Mouse (Mus musculus) gastrocnemius, adult 2 months (tissue): ENCODE measurements around the gene Atf1. TPM values are rescaled to one million over a fixed set of nuclear protein-coding genes. Genes with fewer than 3 reads are reported as not detected.

Source experiments
- DNase-seq: peaks from one replicate; pipeline ENCODE4 v3.0.0; 2022
- H3K27ac ChIP-seq: fragments of 200-600 bp; 2 replicates; pipeline ENCODE4 v1.8.1; 2022; ENCODE audit warnings: mild to moderate bottlenecking
- H3K4me3 ChIP-seq: fragments of 200-600 bp; 2 replicates; pipeline ENCODE4 v1.8.1; 2022; ENCODE audit warnings: mild to moderate bottlenecking, moderate library complexity
- CTCF ChIP-seq: fragments of 200-600 bp; IDR thresholded peaks from 2 replicates; pipeline ENCODE4 v1.8.1; 2022; ENCODE audit warnings: antibody characterized with exemption, mild to moderate bottlenecking, moderate library complexity
- intact Hi-C: fragments of 180-260 bp; cut with DNase I; formaldehyde crosslinking; loops from one replicate; pipeline ENCODE4 v1.15.1; 2025
- long read RNA-seq, 2 experiments: library from polyadenylated mRNA; stranded (forward); transcript quantifications; one replicate each; pipeline ENCODE4 v2.0.0; 2021
- total RNA-seq, 2 experiments: library from RNA; stranded (reverse); gene quantifications; 2 replicates each; pipeline ENCODE4 v1.2.3; 2021

Gene Atf1
- 10 to 100 TPM; 55.4 to 56.6 TPM for total RNA-seq
- long read RNA-seq, experiment 1, transcript Atf1-201 (7 exons, 2,365 nt) = major isoform, 7 of 9 reads
- long read RNA-seq, experiment 1, partial matches to known transcripts = 1 of 9 reads
- long read RNA-seq, experiment 1, other reads (novel, unspliced or antisense) = 1 of 9 reads
- long read RNA-seq, experiment 2, transcript Atf1-201 (7 exons, 2,365 nt) = major isoform, 10 of 13 reads
- long read RNA-seq, experiment 2, partial matches to known transcripts = 0 of 13 reads
- long read RNA-seq, experiment 2, other reads (novel, unspliced or antisense) = 3 of 13 reads

- peak; percentile 45 for TF ChIP-seq CTCF
- Histone ChIP-seq H3K4me3 (peak within 1 kb of the TSS; percentile 85), H3K27ac (peak within 1 kb of the TSS; percentile 99)
- peak; percentile 97 for DNase-seq
- intact Hi-C loops = loop anchor here (5.0 to 10.0 kb wide), 2 partner anchors 36 to 193 kb away; partner anchors contain the start of gene Dip2b
Measured at GRCm38 (mm10) chr15:100227663-100228534, at the start of gene Atf1. TSS of gene Atf1 (plus strand) at chr15:100227819.

GRCm38 (mm10) chr15:100178487-100178886 is 49.1 kb upstream of the Atf1 start:
- Histone ChIP-seq H3K4me3 (no peak overlapping the region), H3K27ac (peak overlapping the region; percentile 51)
- no peak for TF ChIP-seq CTCF
- intact Hi-C loops = no loop called here
- DNase-seq = no peak

GRCm38 (mm10) chr15:100179685-100180084 is 47.9 kb upstream of the Atf1 start:
- intact Hi-C loops = no loop called here

GRCm38 (mm10) chr15:100180221-100180620 is 47.4 kb upstream of the Atf1 start:
- no peak overlapping the region for H3K4me3 ChIP-seq
- intact Hi-C loops = no loop called here
- TF ChIP-seq CTCF = no peak
- DNase-seq = peak; percentile 8
- H3K27ac ChIP-seq = no peak overlapping the region

More at GRCm38 (mm10) chr15:100179685-100180084, 47.9 kb upstream of the Atf1 start:
- TF ChIP-seq CTCF = no peak
- Histone ChIP-seq H3K4me3 (no peak overlapping the region), H3K27ac (no peak overlapping the region)
- no peak for DNase-seq

- peak; percentile 7 for DNase-seq
- Histone ChIP-seq H3K27ac (no peak overlapping the region), H3K4me3 (no peak overlapping the region)
- intact Hi-C loops = no loop called here
- TF ChIP-seq CTCF = no peak
Measured at GRCm38 (mm10) chr15:100181841-100182240, 45.8 kb upstream of the Atf1 start.

- Histone ChIP-seq H3K4me3 (no peak overlapping the region), H3K27ac (no peak overlapping the region)
- DNase-seq = peak; percentile 13
- no peak for TF ChIP-seq CTCF
- intact Hi-C loops = no loop called here
Measured at GRCm38 (mm10) chr15:100182526-100183280, 44.9 kb upstream of the Atf1 start.

- H3K27ac ChIP-seq = no peak overlapping the region
- H3K4me3 ChIP-seq = no peak overlapping the region
- intact Hi-C loops = no loop called here
- TF ChIP-seq CTCF = no peak
- no peak for DNase-seq
Measured at GRCm38 (mm10) chr15:100183510-100183909, 44.1 kb upstream of the Atf1 start.

GRCm38 (mm10) chr15:100184821-100185496 is 42.7 kb upstream of the Atf1 start:
- intact Hi-C loops = no loop called here
- H3K27ac ChIP-seq = no peak overlapping the region
- peak; percentile 45 for TF ChIP-seq CTCF
- peak; percentile 12 for DNase-seq
- no peak overlapping the region for H3K4me3 ChIP-seq

- intact Hi-C loops = no loop called here
- no peak for TF ChIP-seq CTCF
- no peak for DNase-seq
- H3K4me3 ChIP-seq = no peak overlapping the region
- no peak overlapping the region for H3K27ac ChIP-seq
Measured at GRCm38 (mm10) chr15:100186234-100186633, 41.4 kb upstream of the Atf1 start.

GRCm38 (mm10) chr15:100186882-100187672 is 40.5 kb upstream of the Atf1 start:
- no peak overlapping the region for H3K27ac ChIP-seq
- DNase-seq = no peak
- no peak overlapping the region for H3K4me3 ChIP-seq
- intact Hi-C loops = no loop called here
- no peak for TF ChIP-seq CTCF

GRCm38 (mm10) chr15:100188542-100188941 is 39.1 kb upstream of the Atf1 start:
- TF ChIP-seq CTCF = peak; percentile 40
- intact Hi-C loops = no loop called here
- Histone ChIP-seq H3K4me3 (no peak overlapping the region), H3K27ac (peak overlapping the region; percentile 32; the same call in 1 of the 2 replicates)
- DNase-seq = no peak
